Mouse (Mus musculus): ENCODE measurements around the gene Nbl1. TPM values are rescaled to one million over a fixed set of nuclear protein-coding genes. Genes with fewer than 3 reads are reported as not detected.

The Nbl1 gene
- total RNA-seq (2021) = 10 to 100 TPM; 47.4 to 49.2 TPM
- long read RNA-seq, experiment 1, transcript Nbl1-201 (4 exons, 1,793 nt) = major isoform, 55 of 73 reads
- long read RNA-seq, experiment 1, partial matches to known transcripts = 4 of 73 reads
- long read RNA-seq, experiment 1, other reads (novel, unspliced or antisense) = 14 of 73 reads
- long read RNA-seq, experiment 2, transcript Nbl1-201 (4 exons, 1,793 nt) = major isoform, 73 of 97 reads
- long read RNA-seq, experiment 2, partial matches to known transcripts = 3 of 97 reads
- long read RNA-seq, experiment 2, other reads (novel, unspliced or antisense) = 21 of 97 reads

GRCm38 (mm10) chr4:139092356-139093195 lies at the start of gene Nbl1:
Gene Nbl1 (minus strand): TSS chr4:139092993.
- peak in 1 of 2 experiments; percentile 36 for DNase-seq (ENCODE audit: low spot score in 2 of 2)

GRCm38 (mm10) chr4:139141785-139142184 lies 49.0 kb upstream of the Nbl1 start:
- no peak for DNase-seq (ENCODE audit: low spot score in 2 of 2)

- no peak for DNase-seq (ENCODE audit: low spot score in 2 of 2)
These were observed 47.5 kb upstream of the Nbl1 start for GRCm38 (mm10) chr4:139140267-139140666.

- no peak for DNase-seq (ENCODE audit: low spot score in 2 of 2)
These were observed 43.2 kb upstream of the Nbl1 start for GRCm38 (mm10) chr4:139136011-139136410.

GRCm38 (mm10) chr4:139133109-139133508 lies 40.3 kb upstream of the Nbl1 start:
- DNase-seq (ENCODE audit: low spot score in 2 of 2) = no peak

GRCm38 (mm10) chr4:139131858-139132672 lies 39.3 kb upstream of the Nbl1 start:
- DNase-seq (ENCODE audit: low spot score in 2 of 2) = no peak

- peak; percentile 93 to 95 for DNase-seq (ENCODE audit: low spot score in 2 of 2)
These were observed 38.1 kb upstream of the Nbl1 start, which contains the start of gene Minos1 for GRCm38 (mm10) chr4:139130701-139131549. Gene Minos1 (minus strand): TSS chr4:139131113.

GRCm38 (mm10) chr4:139129806-139130700 lies 37.3 kb upstream of the Nbl1 start:
- DNase-seq (ENCODE audit: low spot score in 2 of 2) = peak in 1 of 2 experiments; percentile 14

GRCm38 (mm10) chr4:139126475-139126874 lies 33.7 kb upstream of the Nbl1 start:
- no peak for DNase-seq (ENCODE audit: low spot score in 2 of 2)

GRCm38 (mm10) chr4:139124940-139125339 lies 32.1 kb upstream of the Nbl1 start:
- no peak for DNase-seq (ENCODE audit: low spot score in 2 of 2)

GRCm38 (mm10) chr4:139122557-139122956 lies 29.8 kb upstream of the Nbl1 start:
- DNase-seq (ENCODE audit: low spot score in 2 of 2) = no peak

GRCm38 (mm10) chr4:139120998-139121397 lies 28.2 kb upstream of the Nbl1 start:
- DNase-seq (ENCODE audit: low spot score in 2 of 2) = no peak

- DNase-seq (ENCODE audit: low spot score in 2 of 2) = no peak
These were observed 27.6 kb upstream of the Nbl1 start for GRCm38 (mm10) chr4:139120281-139120814.

- DNase-seq (ENCODE audit: low spot score in 2 of 2) = no peak
These were observed 23.7 kb upstream of the Nbl1 start for GRCm38 (mm10) chr4:139116356-139117063.

GRCm38 (mm10) chr4:139115721-139116120 lies 22.9 kb upstream of the Nbl1 start:
- DNase-seq (ENCODE audit: low spot score in 2 of 2) = no peak

- DNase-seq (ENCODE audit: low spot score in 2 of 2) = no peak
These were observed 19.7 kb upstream of the Nbl1 start for GRCm38 (mm10) chr4:139112482-139112881.

- no peak for DNase-seq (ENCODE audit: low spot score in 2 of 2)
These were observed 18.6 kb upstream of the Nbl1 start for GRCm38 (mm10) chr4:139111421-139111820.

GRCm38 (mm10) chr4:139110858-139111257 lies 18.1 kb upstream of the Nbl1 start:
- DNase-seq (ENCODE audit: low spot score in 2 of 2) = no peak

Data from adrenal gland, postnatal 4 days (tissue).